Mouse (Mus musculus) spleen, adult 2 months (tissue): ENCODE measurements around the gene Mfsd10. TPM values are rescaled to one million over a fixed set of nuclear protein-coding genes. Genes with fewer than 3 reads are reported as not detected.
A peak's percentile ranks its signal among the peaks of the same experiment; 100 is the strongest.

Experiments
- DNase-seq, 2 experiments: peaks; one replicate each; pipeline versions ENCODE4 v3.0.0 to v3.0.0-alpha.2; 2012 to 2021; ENCODE audit warnings: low spot score in 2 of 2, low read depth in 1 of 2
- H3K27ac ChIP-seq: fragments of 200-500 bp; 2 replicates; pipeline ENCODE4 v1.5.1; 2012; ENCODE audit warnings: low read length, inconsistent platforms; ENCODE audit not compliant: insufficient read depth
- H3K27me3 ChIP-seq: fragments of 200-500 bp; 2 replicates; pipeline ENCODE4 v1.6.1; 2012; ENCODE audit warnings: mild to moderate bottlenecking, moderate library complexity, low read length, inconsistent platforms; ENCODE audit not compliant: control insufficient read depth, insufficient read depth
- H3K36me3 ChIP-seq: fragments of 200-500 bp; 2 replicates; pipeline ENCODE4 v1.6.1; 2012; ENCODE audit warnings: mild to moderate bottlenecking, low read length, inconsistent platforms; ENCODE audit not compliant: control insufficient read depth, insufficient read depth
- H3K4me1 ChIP-seq: fragments of 200-500 bp; 2 replicates; pipeline ENCODE4 v1.6.1; 2011; ENCODE audit warnings: inconsistent platforms; ENCODE audit not compliant: control insufficient read depth, insufficient read depth, insufficient read length
- H3K4me3 ChIP-seq: fragments of 200-500 bp; 2 replicates; pipeline ENCODE4 v1.5.1; 2011; ENCODE audit warnings: mild to moderate bottlenecking, inconsistent platforms; ENCODE audit not compliant: insufficient read depth, insufficient read length; ENCODE audit errors: extremely low read depth
- CTCF ChIP-seq: fragments of 200-500 bp; IDR thresholded peaks from 2 replicates; pipeline ENCODE4 v1.5.1; 2011; ENCODE audit warnings: mild to moderate bottlenecking, inconsistent platforms; ENCODE audit not compliant: insufficient read depth, insufficient read length, insufficient replicate concordance; ENCODE audit errors: extremely low read depth
- POLR2A ChIP-seq: fragments of 200-500 bp; IDR thresholded peaks from 2 replicates; pipeline ENCODE4 v1.6.1; 2011; ENCODE audit warnings: low read depth, low read length, inconsistent platforms
- WGBS: fragments of 180-500 bp; shearing (Covaris S2); methylation state at CpG from one replicate; pipeline ENCODE4 v1.1.7; 2018; 5-methylcytosine and 5-hydroxymethylcytosine counted together
- polyA plus RNA-seq: library from polyadenylated mRNA; depleted of rRNA; stranded (reverse); fragments of >200 nt; gene quantifications from 2 replicates; pipeline ENCODE4 v1.2.3, GENCODE M21; 2012

The Mfsd10 gene
- polyA plus RNA-seq, 1 experiment, result 138 TPM

DNA sequence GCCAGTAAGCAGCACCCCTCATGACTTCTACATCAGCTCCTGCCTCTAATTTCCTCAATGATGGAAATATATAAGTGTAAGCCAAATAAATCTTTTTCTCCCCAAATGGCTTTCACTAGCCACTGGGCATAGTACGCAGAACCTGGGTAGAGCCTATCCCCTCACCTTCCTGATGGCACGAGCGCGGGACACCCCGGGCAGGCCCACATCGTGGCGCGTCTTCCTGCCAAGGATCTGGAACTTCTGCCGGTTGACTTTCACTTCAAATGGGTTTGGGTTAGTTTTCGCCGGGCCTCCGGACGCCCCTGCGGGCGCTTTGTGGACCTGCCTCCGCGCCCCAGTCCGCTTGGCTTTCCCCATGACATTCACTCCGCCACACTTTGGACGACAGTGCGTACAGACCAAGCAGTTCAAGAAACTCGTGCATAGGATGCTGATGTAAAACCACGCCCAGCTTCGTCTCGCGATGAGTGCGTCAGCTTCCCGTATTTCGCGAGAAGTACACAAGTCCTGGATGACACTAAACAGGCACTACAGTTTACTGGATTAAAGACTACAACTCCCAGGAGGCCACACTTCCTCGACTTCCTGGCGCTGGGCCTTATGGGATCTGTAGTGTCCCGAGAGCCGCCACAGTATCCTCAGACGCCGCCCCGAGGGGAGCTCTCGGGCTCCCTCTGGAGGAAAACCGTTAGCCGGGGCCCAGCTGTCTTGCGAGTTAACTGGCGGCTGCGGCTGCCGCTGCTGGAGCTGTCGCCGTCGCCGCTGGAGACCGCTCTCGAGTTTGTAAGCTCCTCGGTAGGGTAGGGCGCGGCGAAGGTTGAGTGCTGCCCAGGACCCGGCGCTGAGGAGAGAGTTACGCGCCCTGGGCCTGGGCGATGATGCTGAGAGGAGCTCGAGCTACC lies 22.9 kb upstream of the Mfsd10 start, which contains the start of the genes Nop14 and Grk4:
Nop14 (minus strand) TSS at position 463 of the 905 bp plus-strand sequence.
Grk4 (plus strand) TSS at position 694 of the 905 bp plus-strand sequence.
- peak; percentile 90 for TF ChIP-seq POLR2A
- TF ChIP-seq CTCF, result peak; percentile 95
- peaks cover 10% of the 10 kb centered on the region for H3K36me3 ChIP-seq
- WGBS, result under 1% methylated on average over 60 of the region's 60 CpGs
- DNase-seq, result peak; percentile 99
- peak within 1 kb of the TSS; percentile 80 for H3K4me3 ChIP-seq
- no peaks in the 10 kb centered on the region for H3K27me3 ChIP-seq
- H3K4me1 ChIP-seq, result peaks cover 2% of the 10 kb centered on the region; the same call in 1 of the 2 replicates
- peak within 1 kb of the TSS; percentile 92 for H3K27ac ChIP-seq

DNA sequence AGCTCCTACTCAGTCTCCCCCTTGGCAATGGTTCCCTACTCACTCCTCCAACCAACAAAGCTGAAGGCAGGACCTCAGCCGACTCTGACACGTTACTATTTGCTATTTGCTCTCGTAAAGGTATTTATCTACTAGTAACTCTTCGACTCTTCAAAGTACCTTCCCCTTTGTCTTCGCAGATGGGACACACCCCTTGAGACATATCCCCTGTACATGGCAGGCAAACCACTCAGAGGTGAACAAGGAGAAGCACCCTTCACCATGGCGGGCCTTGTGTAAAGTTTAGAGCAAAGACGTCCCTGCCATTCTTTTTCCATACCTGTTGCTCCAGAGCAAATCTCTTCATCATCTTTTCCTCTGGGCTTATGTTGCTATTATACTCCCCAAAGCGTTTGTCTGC lies 20.5 kb upstream of the Mfsd10 start:
- Histone ChIP-seq H3K27me3 (no peaks in the 10 kb centered on the region), H3K4me1 (peaks cover 2% of the 10 kb centered on the region; the same call in 1 of the 2 replicates), H3K4me3 (no peak overlapping the region), H3K27ac (no peak overlapping the region), H3K36me3 (peaks cover 28% of the 10 kb centered on the region)
- 94% methylated on average over 8 of the region's 8 CpGs for WGBS
- no peak for DNase-seq
- TF ChIP-seq POLR2A (no peak), CTCF (no peak)

DNA sequence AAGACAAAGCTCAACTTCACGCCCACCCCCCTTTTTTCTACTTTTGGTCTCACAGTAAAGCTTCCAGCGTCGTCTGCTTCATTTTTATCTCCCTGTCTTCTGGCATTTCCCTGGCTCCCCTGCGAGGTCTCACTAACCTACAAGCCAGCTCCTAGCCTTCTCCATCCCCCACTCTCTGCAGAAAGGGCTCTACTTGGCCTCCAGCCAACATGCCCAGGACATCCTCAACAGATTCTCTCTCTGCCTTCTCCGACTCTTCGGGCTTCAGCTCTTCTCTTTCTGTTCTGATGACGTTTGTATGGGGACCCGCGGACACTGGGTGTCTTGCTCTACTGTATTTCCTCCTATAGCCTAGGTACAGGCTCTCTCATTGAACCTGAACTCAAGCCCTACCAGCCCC lies 17.9 kb upstream of the Mfsd10 start:
- Histone ChIP-seq H3K27ac (no peak overlapping the region), H3K4me3 (no peak overlapping the region), H3K36me3 (peaks cover 48% of the 10 kb centered on the region), H3K4me1 (no peaks in the 10 kb centered on the region; the same call in 1 of the 2 replicates), H3K27me3 (no peaks in the 10 kb centered on the region)
- 90% methylated on average over 9 of the region's 9 CpGs for WGBS
- no peak for DNase-seq
- TF ChIP-seq CTCF (no peak), POLR2A (no peak)

DNA sequence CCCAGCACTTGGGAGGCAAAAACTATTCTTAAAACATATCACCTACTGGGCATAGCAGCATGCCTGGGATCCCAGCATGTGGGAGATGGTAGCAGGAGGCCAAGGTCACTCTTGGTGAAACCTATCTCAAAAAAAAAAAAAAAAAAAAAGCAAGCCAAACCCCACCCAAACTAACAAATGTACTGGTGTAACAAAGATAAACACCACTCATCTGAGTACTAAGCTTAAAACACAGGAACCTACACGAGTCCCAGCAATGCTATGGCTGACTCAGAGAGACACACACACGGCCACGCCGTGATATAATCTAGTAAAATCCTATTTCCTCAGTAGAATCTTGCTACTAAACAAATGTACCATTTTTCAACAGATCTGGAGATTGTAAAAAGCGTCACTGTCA lies 15.9 kb upstream of the Mfsd10 start:
- TF ChIP-seq CTCF, result no peak
- TF ChIP-seq POLR2A, result no peak
- H3K36me3 ChIP-seq, result peaks cover 58% of the 10 kb centered on the region
- H3K4me1 ChIP-seq, result no peaks in the 10 kb centered on the region
- no peak overlapping the region for H3K27ac ChIP-seq
- 84% methylated on average over 5 of the region's 5 CpGs for WGBS
- DNase-seq, result no peak
- no peaks in the 10 kb centered on the region for H3K27me3 ChIP-seq
- no peak overlapping the region for H3K4me3 ChIP-seq

DNA sequence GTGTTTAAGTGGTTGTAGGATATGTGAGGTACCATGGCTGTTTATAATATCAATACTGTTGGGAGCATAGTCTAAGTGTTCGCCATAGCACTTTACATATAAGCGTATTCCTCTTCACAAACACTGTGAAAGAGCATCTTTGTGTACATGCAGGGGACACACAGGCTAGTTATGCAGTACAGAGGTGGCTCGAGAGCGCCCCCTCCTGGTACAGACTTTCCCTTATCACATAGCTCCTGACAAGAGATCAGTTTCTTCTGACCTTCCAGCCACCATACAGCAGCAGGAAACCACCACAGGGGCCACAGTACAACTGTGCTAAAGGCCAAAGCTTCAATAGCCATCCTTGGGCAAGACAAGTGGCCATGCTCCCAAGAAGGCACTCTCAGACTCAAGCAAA lies 10.6 kb upstream of the Mfsd10 start:
- peaks cover 47% of the 10 kb centered on the region for H3K36me3 ChIP-seq
- WGBS, result 49% methylated on average over 4 of the region's 4 CpGs
- DNase-seq, result peak in 1 of 2 experiments; percentile 68
- H3K27me3 ChIP-seq, result no peaks in the 10 kb centered on the region
- TF ChIP-seq POLR2A (no peak), CTCF (peak; percentile 55; the same call in 1 of the 2 replicates)
- no peak overlapping the region for H3K27ac ChIP-seq
- no peak overlapping the region for H3K4me3 ChIP-seq
- H3K4me1 ChIP-seq, result no peaks in the 10 kb centered on the region

DNA sequence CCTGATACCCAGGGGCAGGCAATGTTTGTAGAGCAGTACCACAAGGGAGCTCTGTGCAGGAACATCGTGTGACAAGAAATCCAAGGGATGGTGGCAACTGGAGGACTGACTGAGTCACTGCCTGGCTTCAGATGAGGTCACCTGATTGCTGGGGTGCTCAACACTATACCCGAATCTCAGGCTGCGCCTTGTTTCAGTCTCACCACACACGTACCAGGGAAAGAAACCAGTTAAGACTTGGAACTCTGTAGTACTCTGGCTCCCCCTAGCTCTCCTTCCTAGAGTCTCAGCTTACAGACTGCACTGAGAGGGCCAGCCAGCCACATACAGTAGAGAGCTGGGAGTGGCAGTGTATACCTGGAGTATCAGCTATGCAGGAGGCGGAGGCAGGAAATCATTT lies 5.9 kb upstream of the Mfsd10 start:
- TF ChIP-seq POLR2A, result no peak
- peak; percentile 50; the same call in 1 of the 2 replicates for TF ChIP-seq CTCF
- Histone ChIP-seq H3K4me1 (no peaks in the 10 kb centered on the region), H3K36me3 (peaks cover 26% of the 10 kb centered on the region), H3K27me3 (no peaks in the 10 kb centered on the region), H3K4me3 (no peak overlapping the region), H3K27ac (no peak overlapping the region)
- 69% methylated on average over 5 of the region's 5 CpGs for WGBS
- DNase-seq, result peak in 1 of 2 experiments; percentile 37
